Mouse (Mus musculus) myocyte (in vitro differentiated cells): ENCODE data around the gene Wdr63. TPM values are rescaled to one million over a fixed set of nuclear protein-coding genes. Genes with fewer than 3 reads are reported as not detected.

Source experiments
- H3K27me3 ChIP-seq: one replicate; pipeline ENCODE4 v1.6.1; 2011; ENCODE audit not compliant: control insufficient read depth, insufficient read depth, insufficient read length
- H3K36me3 ChIP-seq: one replicate; pipeline ENCODE4 v1.6.1; 2011; ENCODE audit not compliant: control insufficient read depth, insufficient read depth
- H3K4me2 ChIP-seq: one replicate; pipeline ENCODE4 v1.6.1; 2011; ENCODE audit warnings: low read depth, control low read depth
- H3K4me3 ChIP-seq: one replicate; pipeline ENCODE4 v1.5.1; 2011; ENCODE audit warnings: mild to moderate bottlenecking, control low read depth, moderate library complexity
- H3K79me2 ChIP-seq: one replicate; pipeline ENCODE4 v1.6.1; 2011; ENCODE audit not compliant: control insufficient read depth, insufficient read depth
- H3ac ChIP-seq: one replicate; pipeline ENCODE4 v1.6.1; 2011; ENCODE audit not compliant: control insufficient read depth, insufficient read length
- CEBPB ChIP-seq: IDR thresholded peaks from 2 replicates; pipeline ENCODE4 v1.6.1; 2011; ENCODE audit warnings: mild to moderate bottlenecking, moderate library complexity; ENCODE audit not compliant: poor library complexity, insufficient read depth, severe bottlenecking
- E2F4 ChIP-seq: IDR thresholded peaks from one replicate; pipeline ENCODE4 v1.6.1; 2011; ENCODE audit warnings: mild to moderate bottlenecking, control low read depth, moderate library complexity; ENCODE audit not compliant: insufficient read depth
- MAX ChIP-seq: IDR thresholded peaks from one replicate; pipeline ENCODE4 v1.6.1; 2011; ENCODE audit warnings: low read depth, mild to moderate bottlenecking, control low read depth
- MYOD1 ChIP-seq, 3 experiments: IDR thresholded peaks; one replicate each; pipeline ENCODE4 v1.6.1; 2011; ENCODE audit warnings: control low read depth in 2 of 3, low read depth in 2 of 3, mild to moderate bottlenecking in 2 of 3, moderate library complexity in 1 of 3; ENCODE audit not compliant: insufficient read length in 2 of 3, control insufficient read depth in 1 of 3
- MYOG ChIP-seq, 3 experiments: IDR thresholded peaks; one replicate each; pipeline ENCODE4 v1.6.1; 2011; ENCODE audit warnings: control low read depth in 2 of 3, low read depth in 2 of 3, mild to moderate bottlenecking in 2 of 3; ENCODE audit not compliant: insufficient read length in 2 of 3, control insufficient read depth in 1 of 3, insufficient read depth in 1 of 3
- POLR2A ChIP-seq: IDR thresholded peaks from one replicate; pipeline ENCODE4 v1.6.1; 2011; ENCODE audit warnings: low read depth, mild to moderate bottlenecking, control low read depth, moderate library complexity; ENCODE audit not compliant: insufficient read length
- POLR2AphosphoS2 ChIP-seq: IDR thresholded peaks from one replicate; pipeline ENCODE4 v1.6.1; 2011; ENCODE audit warnings: low read depth, control low read depth; ENCODE audit not compliant: insufficient read length
- REST ChIP-seq: IDR thresholded peaks from one replicate; pipeline ENCODE4 v1.6.1; 2011; ENCODE audit warnings: mild to moderate bottlenecking, control low read depth, moderate library complexity; ENCODE audit not compliant: insufficient read depth, insufficient read length
- SRF ChIP-seq: IDR thresholded peaks from one replicate; pipeline ENCODE4 v1.6.1; 2011; ENCODE audit warnings: low read depth; ENCODE audit not compliant: control insufficient read depth, insufficient read length
- TCF12 ChIP-seq: IDR thresholded peaks from one replicate; pipeline ENCODE4 v1.6.1; 2011; ENCODE audit warnings: mild to moderate bottlenecking, control low read depth; ENCODE audit not compliant: poor library complexity, insufficient read depth, severe bottlenecking
- TCF3 ChIP-seq: IDR thresholded peaks from one replicate; pipeline ENCODE4 v1.6.1; 2011; ENCODE audit warnings: low read depth, control low read depth; ENCODE audit not compliant: insufficient read length
- USF1 ChIP-seq: IDR thresholded peaks from one replicate; pipeline ENCODE4 v1.6.1; 2011; ENCODE audit warnings: low read depth, mild to moderate bottlenecking, control low read depth, moderate library complexity
- polyA plus RNA-seq: library from polyadenylated mRNA; unstranded; fragments of >200 nt; fragmentation: generic; extraction: Trizol; gene quantifications from one replicate; pipeline ENCODE4 v1.2.1, GENCODE M21; 2012; ENCODE audit warnings: missing spikeins

Gene Wdr63
- polyA plus RNA-seq, 1 experiment = 0.10 TPM

- Histone ChIP-seq H3K27me3 (peaks cover 4% of the 10 kb centered on the region), H3K36me3 (no peaks in the 10 kb centered on the region), H3K4me2 (no peak overlapping the region), H3ac (no peak overlapping the region), H3K4me3 (no peak overlapping the region), H3K79me2 (no peaks in the 10 kb centered on the region)
- no peak for TF ChIP-seq MYOG (IDR thresholded peaks at IDR 0.05; ENCODE audit: control insufficient read depth in 1 of 3, insufficient read depth in 1 of 3, insufficient read length in 2 of 3, low read depth in 2 of 3)
- TF ChIP-seq TCF12 = no peak
- no peak for TF ChIP-seq USF1
- no peak for TF ChIP-seq POLR2AphosphoS2
- no peak for TF ChIP-seq E2F4
- TF ChIP-seq MAX = no peak
- no peak for TF ChIP-seq SRF
- TF ChIP-seq MYOD1 (IDR thresholded peaks at IDR 0.05; ENCODE audit: control insufficient read depth in 1 of 3, insufficient read length in 2 of 3, low read depth in 2 of 3) = no peak
- TF ChIP-seq CEBPB = no peak
- TF ChIP-seq REST = no peak
Observed at GRCm38 (mm10) chr3:146096986-146097385, 10.9 kb downstream of the Wdr63 start.

- H3K4me2 ChIP-seq = no peak overlapping the region
- no peak overlapping the region for H3ac ChIP-seq
- TF ChIP-seq MAX (no peak), POLR2AphosphoS2 (no peak), USF1 (no peak), REST (no peak), CEBPB (no peak), TCF12 (no peak), SRF (no peak), MYOD1 (IDR thresholded peaks at IDR 0.05; ENCODE audit: control insufficient read depth in 1 of 3, insufficient read length in 2 of 3, low read depth in 2 of 3) (no peak), POLR2A (no peak), MYOG (IDR thresholded peaks at IDR 0.05; ENCODE audit: control insufficient read depth in 1 of 3, insufficient read depth in 1 of 3, insufficient read length in 2 of 3, low read depth in 2 of 3) (no peak), TCF3 (no peak)
- no peaks in the 10 kb centered on the region for H3K79me2 ChIP-seq
- H3K4me3 ChIP-seq = no peak overlapping the region
- peaks cover 4% of the 10 kb centered on the region for H3K27me3 ChIP-seq
- H3K36me3 ChIP-seq = no peaks in the 10 kb centered on the region
Observed at GRCm38 (mm10) chr3:146095066-146095465, 12.9 kb downstream of the Wdr63 start.

- no peaks in the 10 kb centered on the region for H3K27me3 ChIP-seq
- H3K4me3 ChIP-seq = no peak overlapping the region
- no peaks in the 10 kb centered on the region for H3K36me3 ChIP-seq
- no peak for TF ChIP-seq REST
- H3K79me2 ChIP-seq = no peaks in the 10 kb centered on the region
- no peak overlapping the region for H3ac ChIP-seq
- H3K4me2 ChIP-seq = no peak overlapping the region
Observed at GRCm38 (mm10) chr3:146090988-146091657, 16.8 kb downstream of the Wdr63 start.

GRCm38 (mm10) chr3:146080241-146080640, 27.7 kb downstream of the Wdr63 start:
- Histone ChIP-seq H3K4me3 (no peak overlapping the region), H3K4me2 (no peak overlapping the region), H3ac (no peak overlapping the region), H3K36me3 (no peaks in the 10 kb centered on the region), H3K27me3 (no peaks in the 10 kb centered on the region), H3K79me2 (no peaks in the 10 kb centered on the region)
- no peak for TF ChIP-seq SRF
- no peak for TF ChIP-seq TCF3

- Histone ChIP-seq H3K27me3 (no peaks in the 10 kb centered on the region), H3ac (no peak overlapping the region), H3K4me2 (no peak overlapping the region), H3K4me3 (no peak overlapping the region), H3K36me3 (no peaks in the 10 kb centered on the region), H3K79me2 (no peaks in the 10 kb centered on the region)
- TF ChIP-seq MYOG (IDR thresholded peaks at IDR 0.05; ENCODE audit: control insufficient read depth in 1 of 3, insufficient read depth in 1 of 3, insufficient read length in 2 of 3, low read depth in 2 of 3) = no peak
- TF ChIP-seq TCF3 = no peak
- TF ChIP-seq POLR2AphosphoS2 = no peak
- TF ChIP-seq MAX = no peak
- TF ChIP-seq SRF = no peak
- TF ChIP-seq MYOD1 (IDR thresholded peaks at IDR 0.05; ENCODE audit: control insufficient read depth in 1 of 3, insufficient read length in 2 of 3, low read depth in 2 of 3) = no peak
- no peak for TF ChIP-seq USF1
- TF ChIP-seq POLR2A = no peak
- TF ChIP-seq REST = no peak
- no peak for TF ChIP-seq CEBPB
Observed at GRCm38 (mm10) chr3:146072780-146073179, 35.1 kb downstream of the Wdr63 start.
